Mouse (Mus musculus) thymus, postnatal 25 days (tissue): Measurements from ENCODE around the gene Cyp11a1.
A peak's percentile ranks its signal among the peaks of the same experiment; 100 is the strongest.

ENCODE experiments used
- DNase-seq: peaks from one replicate; pipeline ENCODE4 v3.0.0; 2022

Gene Cyp11a1

GRCm38 (mm10) chr9:57972776-57973439 is 33.3 kb upstream of the Cyp11a1 start:
- DNase-seq, result no peak

GRCm38 (mm10) chr9:57973440-57974066 is 32.7 kb upstream of the Cyp11a1 start:
- DNase-seq, result no peak

- DNase-seq, result no peak
Measured at GRCm38 (mm10) chr9:57974221-57974620, 32.0 kb upstream of the Cyp11a1 start.

- peak; percentile 56 for DNase-seq
Measured at GRCm38 (mm10) chr9:57975200-57975821, 30.9 kb upstream of the Cyp11a1 start.

GRCm38 (mm10) chr9:57978025-57978424 is 28.2 kb upstream of the Cyp11a1 start:
- no peak for DNase-seq

GRCm38 (mm10) chr9:57978858-57979257 is 27.4 kb upstream of the Cyp11a1 start:
- DNase-seq, result no peak

- peak; percentile 55 for DNase-seq
Measured at GRCm38 (mm10) chr9:57980570-57980969, 25.6 kb upstream of the Cyp11a1 start.

- DNase-seq, result no peak
Measured at GRCm38 (mm10) chr9:57985304-57985703, 20.9 kb upstream of the Cyp11a1 start.

GRCm38 (mm10) chr9:57986293-57986692 is 19.9 kb upstream of the Cyp11a1 start:
- peak; percentile 69 for DNase-seq

- DNase-seq, result no peak
Measured at GRCm38 (mm10) chr9:57988098-57988497, 18.1 kb upstream of the Cyp11a1 start.

- DNase-seq, result no peak
Measured at GRCm38 (mm10) chr9:57989309-57989708, 16.9 kb upstream of the Cyp11a1 start.

GRCm38 (mm10) chr9:57990438-57991110 is 15.6 kb upstream of the Cyp11a1 start:
- peak; percentile 66 for DNase-seq

- DNase-seq, result no peak
Measured at GRCm38 (mm10) chr9:57992060-57992459, 14.2 kb upstream of the Cyp11a1 start.

- peak; percentile 39 for DNase-seq
Measured at GRCm38 (mm10) chr9:57992781-57993591, 13.2 kb upstream of the Cyp11a1 start.

GRCm38 (mm10) chr9:57995282-57995681 is 10.9 kb upstream of the Cyp11a1 start:
- peak; percentile 81 for DNase-seq

GRCm38 (mm10) chr9:57997511-57998031 is 8.6 kb upstream of the Cyp11a1 start:
- DNase-seq, result no peak

GRCm38 (mm10) chr9:57998032-57998659 is 8.1 kb upstream of the Cyp11a1 start:
- peak; percentile 90 for DNase-seq

GRCm38 (mm10) chr9:57998685-57999084 is 7.5 kb upstream of the Cyp11a1 start:
- no peak for DNase-seq

GRCm38 (mm10) chr9:57999676-58000075 is 6.5 kb upstream of the Cyp11a1 start:
- no peak for DNase-seq

GRCm38 (mm10) chr9:58003272-58003671 is 2.9 kb upstream of the Cyp11a1 start:
- DNase-seq, result no peak

- DNase-seq, result no peak
Measured at GRCm38 (mm10) chr9:58008336-58009014, 2.3 kb downstream of the Cyp11a1 start.
